Mouse (Mus musculus): Measurements from ENCODE around the gene Gm6509. TPM values are rescaled to one million over a fixed set of nuclear protein-coding genes. Genes with fewer than 3 reads are reported as not detected.

The Gm6509 gene
- polyA plus RNA-seq (2017; shearing (Covaris generic)): 0.44 TPM

DNA sequence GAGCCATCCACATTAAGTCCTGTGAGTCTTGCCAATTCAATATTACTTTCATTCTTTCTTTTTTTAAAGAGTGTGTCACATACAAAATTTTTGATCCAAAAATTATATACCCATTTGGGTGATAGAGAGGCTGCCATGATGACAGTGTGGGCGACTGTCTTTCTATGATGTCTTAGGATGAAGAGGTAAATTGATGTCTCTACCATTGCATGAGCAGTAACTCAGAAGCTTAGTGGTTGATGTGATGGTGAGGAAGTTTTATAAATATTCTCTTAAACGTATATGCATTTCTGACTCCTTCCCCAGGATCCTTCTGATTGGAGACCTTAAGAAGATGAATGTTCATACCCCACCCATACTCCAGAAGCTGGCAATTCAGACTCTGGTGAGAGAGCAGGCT lies at the start of gene Gm6509:
Gene Gm6509 (plus strand): TSS at position 301 of the 400 bp plus-strand sequence.

GRCm38 (mm10) chr5:94616242-94616641 lies 7.5 kb upstream of the Gm6509 start, which contains the start of gene Gm3147:
Gm3147 (minus strand) TSS chr5:94616342.

GRCm38 (mm10) chr5:94648082-94648481 lies 24.3 kb downstream of the Gm6509 start, which contains the start of gene Gm6205:
Gm6205 (plus strand) TSS chr5:94648382.

Other genes with a start within 250 kb of the Gm6509 start
- gene Gm7682, start 178.2 kb upstream of the Gm6509 start, polyA plus RNA-seq (2017; shearing (Covaris generic)): not detected
- gene Gm3139, start 97.7 kb upstream of the Gm6509 start, polyA plus RNA-seq (2017; shearing (Covaris generic)): 0.73 TPM
- gene Gm3147, start 7.6 kb upstream of the Gm6509 start, polyA plus RNA-seq (2017; shearing (Covaris generic)): not detected
- gene Gm6205, start 24.4 kb downstream of the Gm6509 start, polyA plus RNA-seq (2017; shearing (Covaris generic)): not detected
- gene Gm3183, start 241.5 kb downstream of the Gm6509 start, polyA plus RNA-seq (2017; shearing (Covaris generic)): 0.62 TPM